Mouse (Mus musculus): ENCODE results near the gene Cd101.

Gene Cd101

GRCm38 (mm10) chr3:101041997-101042396 is 12.6 kb upstream of the Cd101 start:
- no peak for DNase-seq (ENCODE audit: low spot score in 2 of 2)

GRCm38 (mm10) chr3:101037984-101038545 is 8.7 kb upstream of the Cd101 start:
- no peak for DNase-seq (ENCODE audit: low spot score in 2 of 2)

GRCm38 (mm10) chr3:101036001-101036400 is 6.6 kb upstream of the Cd101 start:
- DNase-seq (ENCODE audit: low spot score in 2 of 2): no peak

GRCm38 (mm10) chr3:101034509-101034908 is 5.2 kb upstream of the Cd101 start:
- no peak for DNase-seq (ENCODE audit: low spot score in 2 of 2)

- no peak for DNase-seq (ENCODE audit: low spot score in 2 of 2)
Observed at GRCm38 (mm10) chr3:101033644-101034043, 4.3 kb upstream of the Cd101 start.

GRCm38 (mm10) chr3:101031456-101032142 is 2.2 kb upstream of the Cd101 start:
- no peak for DNase-seq (ENCODE audit: low spot score in 2 of 2)

- DNase-seq (ENCODE audit: low spot score in 2 of 2): no peak
Observed at GRCm38 (mm10) chr3:101030630-101031029, 1.3 kb upstream of the Cd101 start.

GRCm38 (mm10) chr3:101026741-101027140 is 2.6 kb downstream of the Cd101 start:
- DNase-seq (ENCODE audit: low spot score in 2 of 2): no peak

GRCm38 (mm10) chr3:101022967-101023366 is 6.4 kb downstream of the Cd101 start:
- DNase-seq (ENCODE audit: low spot score in 2 of 2): no peak

- no peak for DNase-seq (ENCODE audit: low spot score in 2 of 2)
Observed at GRCm38 (mm10) chr3:101021481-101022051, 7.8 kb downstream of the Cd101 start.

- no peak for DNase-seq (ENCODE audit: low spot score in 2 of 2)
Observed at GRCm38 (mm10) chr3:101021073-101021472, 8.3 kb downstream of the Cd101 start.

GRCm38 (mm10) chr3:101018494-101018893 is 10.9 kb downstream of the Cd101 start:
- no peak for DNase-seq (ENCODE audit: low spot score in 2 of 2)

GRCm38 (mm10) chr3:101016050-101016449 is 13.3 kb downstream of the Cd101 start:
- DNase-seq (ENCODE audit: low spot score in 2 of 2): no peak

- no peak for DNase-seq (ENCODE audit: low spot score in 2 of 2)
Observed at GRCm38 (mm10) chr3:101015254-101015653, 14.1 kb downstream of the Cd101 start.

- no peak for DNase-seq (ENCODE audit: low spot score in 2 of 2)
Observed at GRCm38 (mm10) chr3:101013536-101013935, 15.8 kb downstream of the Cd101 start.

- DNase-seq (ENCODE audit: low spot score in 2 of 2): no peak
Observed at GRCm38 (mm10) chr3:101013005-101013404, 16.4 kb downstream of the Cd101 start.

GRCm38 (mm10) chr3:101012597-101012996 is 16.8 kb downstream of the Cd101 start:
- DNase-seq (ENCODE audit: low spot score in 2 of 2): no peak

GRCm38 (mm10) chr3:101012131-101012571 is 17.2 kb downstream of the Cd101 start:
- no peak for DNase-seq (ENCODE audit: low spot score in 2 of 2)

GRCm38 (mm10) chr3:101011203-101011600 is 18.2 kb downstream of the Cd101 start:
- DNase-seq (ENCODE audit: low spot score in 2 of 2): no peak

- no peak for DNase-seq (ENCODE audit: low spot score in 2 of 2)
Observed at GRCm38 (mm10) chr3:101010589-101011202, 18.7 kb downstream of the Cd101 start.

- no peak for DNase-seq (ENCODE audit: low spot score in 2 of 2)
Observed at GRCm38 (mm10) chr3:101007112-101007782, 22.1 kb downstream of the Cd101 start.

- no peak for DNase-seq (ENCODE audit: low spot score in 2 of 2)
Observed at GRCm38 (mm10) chr3:101005392-101005791, 24.0 kb downstream of the Cd101 start.
